Mouse (Mus musculus) E14TG2a.4 (cell line): ENCODE results near the gene Cep152.

Source experiments
- H3K27me3 ChIP-seq: 2 replicates; pipeline ENCODE4 v1.6.1; 2014; ENCODE audit warnings: low read length, control low read depth; ENCODE audit not compliant: insufficient read depth
- H3K36me3 ChIP-seq: 2 replicates; pipeline ENCODE4 v1.6.1; 2014; ENCODE audit warnings: low read length, control low read depth; ENCODE audit not compliant: insufficient read depth
- H3K4me1 ChIP-seq: replicated peaks from 2 replicates; pipeline ENCODE4 v1.6.1; 2014; ENCODE audit warnings: low read depth, low read length, control low read depth
- H3K4me3 ChIP-seq: replicated peaks from 2 replicates; pipeline ENCODE4 v1.5.1; 2014; ENCODE audit warnings: mild to moderate bottlenecking, low read length
- H3K9me3 ChIP-seq: 2 replicates; pipeline ENCODE4 v1.6.1; 2014; ENCODE audit warnings: low read length, control low read depth
- CTCF ChIP-seq: conservative IDR thresholded peaks from 2 replicates; pipeline ENCODE4 v1.5.1; 2014; ENCODE audit warnings: low read length
- NANOG ChIP-seq: IDR thresholded peaks from 2 replicates; pipeline ENCODE4 v1.6.1; 2014; ENCODE audit warnings: borderline replicate concordance, low read length, mixed read lengths
- POU5F1 ChIP-seq: IDR thresholded peaks from 2 replicates; pipeline ENCODE4 v1.6.1; 2014; ENCODE audit warnings: low read length, borderline replicate concordance

Gene Cep152

DNA sequence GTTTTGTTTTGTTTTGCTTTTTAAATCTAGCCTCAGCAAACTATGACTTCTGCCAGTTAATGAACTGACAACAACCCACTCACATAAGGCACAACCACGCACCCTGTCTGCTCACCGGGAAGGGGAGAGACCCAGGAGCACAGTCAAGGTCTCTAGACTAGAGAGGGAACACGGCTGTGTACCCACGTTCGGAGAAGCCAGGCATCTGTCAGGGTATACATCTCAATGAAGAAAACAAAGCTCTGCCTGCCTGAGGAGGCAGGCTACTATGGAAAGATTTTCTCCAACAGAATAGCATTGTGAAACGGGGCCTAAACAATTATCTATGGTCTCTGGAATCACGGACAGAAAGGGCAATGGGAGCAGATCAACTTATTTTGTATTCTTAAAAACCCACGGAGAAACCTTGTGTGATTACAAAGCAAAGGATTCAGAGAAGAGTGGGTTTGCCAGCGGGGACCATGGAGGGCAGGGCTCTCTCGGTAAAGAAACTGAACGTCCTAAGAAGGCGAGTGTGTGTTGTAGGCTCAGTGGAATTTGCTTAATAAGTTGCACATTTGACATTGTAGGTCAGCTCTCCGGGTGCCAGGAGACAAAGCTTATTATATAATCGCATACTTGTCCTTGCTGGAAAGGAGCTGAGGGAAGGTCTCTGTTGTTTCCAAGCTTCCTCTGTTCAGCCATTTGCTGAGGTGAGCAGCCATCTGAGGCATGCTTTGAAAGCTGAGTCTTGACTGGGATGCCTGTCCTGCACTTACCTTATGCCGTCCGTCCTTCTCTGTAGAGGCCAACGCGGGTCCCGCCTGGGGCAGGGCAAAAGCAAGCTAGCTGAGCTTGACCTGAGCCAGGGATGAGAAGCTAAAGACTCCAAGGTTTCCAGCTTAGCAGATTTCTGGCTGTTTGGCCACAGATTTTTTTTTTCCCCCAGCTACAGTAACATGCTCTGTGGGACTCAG, 66.0 kb downstream of the Cep152 start:
- H3K4me1 ChIP-seq, result peaks cover 15% of the 10 kb centered on the region; the same call in 1 of the 2 replicates
- peaks cover 10% of the 10 kb centered on the region for H3K36me3 ChIP-seq
- H3K4me3 ChIP-seq, result no peak overlapping the region
- no peaks in the 10 kb centered on the region for H3K9me3 ChIP-seq
- no peaks in the 10 kb centered on the region for H3K27me3 ChIP-seq
- TF ChIP-seq NANOG (no peak), CTCF (no peak), POU5F1 (no peak)

DNA sequence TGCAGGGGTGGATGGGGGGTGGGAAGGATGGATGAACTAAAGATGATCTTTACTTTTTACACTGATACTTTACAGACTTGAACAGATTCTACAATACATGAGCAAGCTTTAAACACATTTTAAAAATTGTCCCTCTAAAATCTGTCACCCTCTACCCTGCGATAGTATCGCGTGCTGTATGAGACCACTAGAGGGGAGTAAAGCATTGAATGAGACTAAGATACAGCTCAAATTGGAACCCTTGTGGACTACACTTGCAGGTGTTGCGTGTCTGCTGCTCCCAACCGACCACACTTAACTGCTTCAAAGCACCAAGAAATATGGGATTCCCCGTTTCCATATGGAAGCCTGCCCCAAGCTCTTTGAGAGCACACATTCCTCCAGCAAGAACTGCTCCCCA, 69.1 kb downstream of the Cep152 start:
- TF ChIP-seq CTCF, result peak; percentile 45
- no peak for TF ChIP-seq POU5F1
- H3K27me3 ChIP-seq, result no peaks in the 10 kb centered on the region
- no peaks in the 10 kb centered on the region for H3K36me3 ChIP-seq
- peaks cover 14% of the 10 kb centered on the region; the same call in 1 of the 2 replicates for H3K4me1 ChIP-seq
- H3K4me3 ChIP-seq, result no peak overlapping the region
- no peaks in the 10 kb centered on the region for H3K9me3 ChIP-seq

DNA sequence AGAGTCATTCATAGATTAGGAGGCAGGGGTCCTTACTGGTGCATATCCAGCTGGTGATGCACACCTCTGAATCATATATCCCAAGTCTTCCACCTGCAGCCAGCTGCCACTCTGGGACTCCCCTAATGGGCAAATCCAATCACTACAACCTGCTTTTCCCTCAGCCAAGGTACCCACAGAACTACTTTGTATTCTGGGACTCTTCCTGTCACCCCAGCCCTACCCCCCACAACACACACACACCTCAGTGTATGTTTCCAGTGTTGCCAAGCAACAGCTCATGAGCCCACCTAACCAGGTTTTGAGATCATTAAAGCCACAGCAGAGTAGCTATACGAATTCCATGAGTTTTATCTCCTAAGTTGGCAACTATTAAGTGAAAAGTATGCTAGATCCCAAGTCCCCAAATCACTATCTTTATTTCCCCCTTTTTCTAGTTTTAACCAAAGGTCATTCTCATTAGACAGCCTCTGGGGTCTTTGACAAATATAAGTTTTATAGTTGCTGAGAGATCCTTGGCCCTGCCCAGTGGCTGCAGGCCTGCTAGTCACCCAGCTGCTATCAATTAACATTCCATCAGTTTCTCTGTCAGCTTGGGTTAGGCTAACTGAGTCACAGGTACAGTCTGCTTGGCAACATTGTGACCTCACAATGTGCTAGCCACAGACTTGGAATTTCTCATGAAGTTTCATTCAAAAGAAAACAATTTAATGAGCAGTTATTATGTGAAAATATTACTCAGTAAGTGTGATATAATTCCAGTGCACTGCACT, 75.9 kb downstream of the Cep152 start:
- no peaks in the 10 kb centered on the region for H3K4me1 ChIP-seq
- H3K27me3 ChIP-seq, result no peaks in the 10 kb centered on the region
- H3K9me3 ChIP-seq, result peaks cover 8% of the 10 kb centered on the region
- H3K4me3 ChIP-seq, result no peak overlapping the region
- TF ChIP-seq CTCF (no peak), POU5F1 (no peak), NANOG (no peak)
- H3K36me3 ChIP-seq, result no peaks in the 10 kb centered on the region

DNA sequence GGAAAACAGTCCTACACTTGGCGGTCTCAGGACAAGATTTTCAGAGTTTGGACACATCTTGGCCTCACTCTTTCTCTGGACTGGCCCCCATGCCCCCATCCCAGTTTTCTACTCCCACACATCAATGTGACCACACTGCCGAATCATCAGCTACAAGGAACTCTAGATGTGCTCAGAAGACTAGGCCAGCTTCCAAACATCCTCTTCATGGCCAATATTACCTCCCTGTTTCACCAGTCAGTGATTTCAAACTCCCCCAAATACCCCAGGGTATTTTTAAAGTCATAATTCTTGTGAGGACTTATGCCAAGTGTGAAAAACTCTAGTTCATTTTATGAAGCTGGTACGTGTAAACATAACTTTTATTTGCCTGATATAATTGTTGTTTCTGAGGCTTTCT, 79.9 kb downstream of the Cep152 start:
- Histone ChIP-seq H3K4me1 (no peaks in the 10 kb centered on the region), H3K36me3 (no peaks in the 10 kb centered on the region), H3K4me3 (no peak overlapping the region), H3K27me3 (no peaks in the 10 kb centered on the region), H3K9me3 (peaks cover 8% of the 10 kb centered on the region)
- TF ChIP-seq NANOG, result no peak
- no peak for TF ChIP-seq CTCF
- TF ChIP-seq POU5F1, result no peak

DNA sequence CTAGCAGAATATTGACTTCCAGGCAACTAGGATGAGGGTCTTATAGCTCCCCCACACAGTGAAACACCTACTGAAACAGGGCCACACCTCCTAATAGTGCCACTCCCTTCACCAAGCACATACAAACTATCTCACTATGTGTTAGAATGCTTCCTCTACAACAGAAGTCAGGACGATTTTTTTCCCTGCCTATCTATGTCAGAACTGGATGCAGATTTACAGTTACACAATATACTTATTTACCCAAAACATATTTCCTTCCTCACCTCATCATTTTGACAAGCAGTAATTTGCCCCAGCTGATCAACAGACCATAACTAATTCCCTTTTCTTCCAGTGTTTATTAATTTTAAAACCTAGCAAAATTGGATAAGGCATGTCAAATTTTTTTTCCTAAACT, 81.3 kb downstream of the Cep152 start:
- Histone ChIP-seq H3K4me3 (no peak overlapping the region), H3K4me1 (no peaks in the 10 kb centered on the region)
- TF ChIP-seq POU5F1 (no peak), CTCF (no peak), NANOG (no peak)

DNA sequence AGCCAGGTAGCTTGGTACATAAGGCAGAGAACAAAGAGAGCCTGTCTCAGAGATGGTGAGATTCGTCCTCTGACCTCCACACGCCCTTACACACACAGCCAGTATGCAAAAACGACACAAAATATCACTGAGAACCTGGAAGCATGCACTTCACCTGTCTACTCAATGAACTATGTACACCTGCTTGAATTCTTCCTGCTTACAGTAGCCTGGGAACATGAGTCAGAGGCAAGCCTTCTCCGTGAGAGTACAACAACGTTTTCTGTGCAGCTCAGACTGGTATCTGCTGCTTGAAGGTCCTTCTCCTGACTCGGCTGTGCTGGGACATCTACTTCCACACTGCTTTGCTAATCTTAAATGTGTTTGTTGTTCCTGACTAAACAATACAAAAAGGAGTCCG, 83.5 kb downstream of the Cep152 start:
- TF ChIP-seq POU5F1, result no peak
- no peak for TF ChIP-seq CTCF
- no peaks in the 10 kb centered on the region for H3K4me1 ChIP-seq
- H3K36me3 ChIP-seq, result no peaks in the 10 kb centered on the region
- H3K27me3 ChIP-seq, result no peaks in the 10 kb centered on the region
- peaks cover 8% of the 10 kb centered on the region for H3K9me3 ChIP-seq
- H3K4me3 ChIP-seq, result no peak overlapping the region

More for the DNA sequence above, 81.3 kb downstream of the Cep152 start:
- no peaks in the 10 kb centered on the region for H3K27me3 ChIP-seq
- H3K36me3 ChIP-seq, result no peaks in the 10 kb centered on the region
- H3K9me3 ChIP-seq, result peaks cover 8% of the 10 kb centered on the region

DNA sequence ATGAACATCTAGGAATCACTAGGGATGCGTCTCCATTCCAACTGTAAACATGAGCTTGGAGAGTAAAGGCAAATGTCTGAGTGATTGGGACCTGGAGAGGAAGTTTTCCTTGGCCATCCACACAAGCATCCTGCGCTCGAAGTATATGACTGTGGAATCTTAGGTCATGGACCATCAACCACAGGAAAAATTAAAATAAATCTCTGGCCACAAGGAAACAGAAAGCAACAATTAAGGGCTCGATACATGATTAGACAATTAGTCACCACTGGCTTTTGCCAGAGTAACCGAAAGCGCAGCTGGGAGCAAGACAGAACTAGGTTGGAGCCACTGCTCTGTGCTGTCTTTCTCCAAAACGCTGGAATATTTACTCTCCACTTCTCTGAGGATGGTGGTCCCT, 84.3 kb downstream of the Cep152 start:
- H3K36me3 ChIP-seq, result no peaks in the 10 kb centered on the region
- H3K27me3 ChIP-seq, result no peaks in the 10 kb centered on the region
- H3K4me1 ChIP-seq, result no peaks in the 10 kb centered on the region
- H3K9me3 ChIP-seq, result peaks cover under 1% of the 10 kb centered on the region; the same call in 1 of the 2 replicates
- H3K4me3 ChIP-seq, result no peak overlapping the region
- TF ChIP-seq CTCF (no peak), NANOG (no peak), POU5F1 (no peak)

DNA sequence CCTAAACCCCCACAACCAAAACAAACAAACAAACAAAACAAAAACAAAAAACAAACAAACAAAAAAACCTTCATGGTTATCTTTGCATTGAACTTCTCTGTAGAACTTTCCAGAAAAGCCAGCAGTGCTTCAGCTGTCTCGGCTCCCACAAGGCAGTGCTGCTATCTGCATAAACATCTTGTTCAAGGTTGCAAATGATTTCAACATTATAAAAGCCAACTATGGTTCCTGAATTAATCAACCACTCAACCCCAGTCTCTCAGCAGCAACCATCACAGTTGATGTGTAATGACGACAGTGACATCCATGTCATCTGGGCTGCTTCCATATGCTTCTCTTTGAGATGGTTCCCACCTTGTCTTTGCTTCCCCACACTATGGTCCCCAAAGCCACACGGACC, 85.3 kb downstream of the Cep152 start:
- no peaks in the 10 kb centered on the region for H3K4me1 ChIP-seq
- no peak overlapping the region for H3K4me3 ChIP-seq
- no peaks in the 10 kb centered on the region for H3K36me3 ChIP-seq
- TF ChIP-seq POU5F1 (no peak), NANOG (no peak), CTCF (no peak)
- H3K9me3 ChIP-seq, result no peaks in the 10 kb centered on the region
- no peaks in the 10 kb centered on the region for H3K27me3 ChIP-seq
